Mouse (Mus musculus) CH12F3 (cell line): ENCODE results near the gene Cnpy3.
"Not testable (repeated sequence)": the region's sequence is repeated elsewhere in the genome, so short reads cannot be mapped to it uniquely, and the experiment has no call there.

Source experiments
- in situ Hi-C: fragments of 300-500 bp; cut with MboI; formaldehyde crosslinking; loops from 2 replicates; pipeline ENCODE4 v1.14.3; 2020; ENCODE audit warnings: low sequenced_read_pairs

The Cnpy3 gene

GRCm38 (mm10) chr17:46751794-46752556, at the start of gene Cnpy3:
TSS of gene Cnpy3 (minus strand) at chr17:46752214.
- in situ Hi-C loops, result no loop called here

DNA sequence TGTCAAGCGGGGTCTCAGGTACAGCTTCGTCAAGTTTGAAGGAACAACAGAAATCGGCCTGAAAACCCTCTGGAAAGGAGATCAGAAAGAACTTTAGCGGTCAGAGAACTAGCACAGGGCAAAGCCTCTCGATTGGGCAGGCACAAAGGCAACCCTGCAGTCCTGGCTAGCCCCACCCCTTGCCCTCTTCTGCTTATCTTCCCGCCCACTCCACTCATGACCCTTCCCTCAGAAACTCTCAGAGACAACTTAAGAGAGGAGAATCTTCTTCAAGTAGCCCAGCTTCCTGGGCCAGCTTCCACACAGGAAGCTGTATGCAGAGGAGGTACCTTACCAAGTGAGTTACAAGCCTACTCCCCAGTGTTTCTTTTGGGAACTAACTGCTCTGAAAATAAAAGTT, 49.7 kb upstream of the Cnpy3 start:
- in situ Hi-C loops, result no loop called here

- in situ Hi-C loops, result no loop called here
Observed at GRCm38 (mm10) chr17:46799680-46800079, 47.7 kb upstream of the Cnpy3 start.

DNA sequence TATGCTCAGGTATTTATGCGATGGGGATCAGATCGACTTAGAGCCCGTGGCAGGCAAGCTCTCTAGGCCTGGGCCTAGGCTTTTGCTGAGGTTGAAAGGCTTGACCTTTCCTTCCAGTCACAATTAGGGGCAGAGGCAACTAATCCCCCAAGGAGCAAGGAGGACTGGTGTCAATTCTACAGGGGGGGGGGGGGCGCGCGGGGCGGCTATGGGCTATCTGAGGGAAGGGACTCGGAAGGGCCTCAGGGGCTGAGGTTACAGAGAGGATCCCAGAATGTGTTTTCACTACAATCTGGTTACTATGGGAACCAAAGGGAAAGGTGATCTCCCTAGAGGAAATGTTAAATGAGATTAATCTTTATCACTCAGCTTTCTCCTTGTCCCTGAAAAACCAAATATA, 45.4 kb upstream of the Cnpy3 start:
- in situ Hi-C loops, result no loop called here

DNA sequence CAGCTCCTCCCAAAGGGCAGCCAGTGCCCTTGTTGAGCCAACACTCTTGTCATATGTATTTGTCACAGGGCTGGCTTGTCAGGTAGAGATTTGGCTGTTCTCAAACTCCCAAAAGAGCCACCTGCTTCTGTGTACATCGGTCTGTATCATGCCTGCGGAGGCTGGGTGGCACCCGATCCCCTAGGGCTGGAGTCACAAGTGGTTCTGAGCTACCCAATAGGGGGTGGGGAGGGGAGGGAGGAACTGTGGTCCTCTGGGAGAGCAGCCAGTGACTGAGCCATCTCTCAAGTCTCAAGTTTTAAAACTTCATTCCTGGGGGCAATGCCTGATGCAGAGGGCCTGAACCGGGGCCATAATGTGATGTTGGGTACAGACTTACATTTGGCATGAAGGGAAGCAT, 44.7 kb upstream of the Cnpy3 start:
- in situ Hi-C loops, result no loop called here

DNA sequence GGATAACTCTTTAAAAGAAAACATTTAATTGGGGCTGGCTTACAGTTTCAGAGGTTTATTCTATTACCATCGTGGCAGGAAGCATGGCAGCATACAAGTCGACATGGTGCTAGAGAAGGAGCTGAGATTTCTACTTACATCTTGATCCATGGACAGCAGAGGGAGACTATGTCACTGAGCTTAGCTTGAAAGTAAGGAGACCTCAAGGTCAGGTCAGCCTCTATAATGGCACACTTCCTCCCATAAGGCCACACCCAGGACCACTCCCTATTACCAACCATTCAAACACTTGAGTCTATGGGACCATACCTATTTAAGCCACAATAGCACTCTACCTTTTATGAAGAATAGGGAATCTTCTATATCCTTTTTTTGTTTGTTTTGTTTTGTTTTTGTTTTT, 40.9 kb upstream of the Cnpy3 start:
- in situ Hi-C loops, result no loop called here

- in situ Hi-C loops, result not testable (repeated sequence)
Observed at GRCm38 (mm10) chr17:46787974-46788373, 36.0 kb upstream of the Cnpy3 start.

DNA sequence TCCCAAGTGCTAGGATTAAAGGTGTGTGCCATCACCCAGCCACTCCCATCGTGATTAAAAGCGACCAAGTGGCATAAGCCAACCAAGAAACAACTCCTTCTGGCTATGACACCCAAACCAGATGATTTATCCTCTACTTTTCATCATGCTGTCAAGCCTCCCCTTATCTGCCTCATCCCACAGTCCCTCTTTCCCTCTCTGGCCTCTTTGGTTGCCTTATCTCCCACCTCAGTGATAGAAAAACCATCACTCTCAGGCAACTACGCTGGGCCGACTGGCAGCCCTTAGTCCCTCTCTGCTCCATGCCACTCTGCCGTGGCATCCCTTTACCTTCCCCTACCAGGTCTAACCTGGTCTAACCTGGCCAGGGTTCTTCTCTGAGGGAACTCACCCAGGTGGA, 34.9 kb upstream of the Cnpy3 start:
- in situ Hi-C loops, result no loop called here

DNA sequence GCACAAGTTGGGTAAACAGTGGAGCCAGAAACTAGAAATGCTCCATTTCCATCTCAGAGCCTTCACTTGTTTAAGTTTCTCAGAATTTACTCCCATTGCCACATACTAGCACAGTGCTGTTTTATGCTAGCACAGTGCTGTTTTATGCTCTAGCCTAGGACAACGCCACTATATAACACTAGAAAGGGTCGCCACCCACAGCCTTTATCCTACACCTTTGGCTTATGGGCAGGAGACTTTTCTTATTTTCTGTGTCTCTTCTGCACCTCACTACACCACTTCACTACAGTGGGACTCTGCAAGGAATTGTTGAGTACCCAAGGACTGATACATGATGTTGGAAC, 31.2 kb upstream of the Cnpy3 start:
- in situ Hi-C loops, result no loop called here

DNA sequence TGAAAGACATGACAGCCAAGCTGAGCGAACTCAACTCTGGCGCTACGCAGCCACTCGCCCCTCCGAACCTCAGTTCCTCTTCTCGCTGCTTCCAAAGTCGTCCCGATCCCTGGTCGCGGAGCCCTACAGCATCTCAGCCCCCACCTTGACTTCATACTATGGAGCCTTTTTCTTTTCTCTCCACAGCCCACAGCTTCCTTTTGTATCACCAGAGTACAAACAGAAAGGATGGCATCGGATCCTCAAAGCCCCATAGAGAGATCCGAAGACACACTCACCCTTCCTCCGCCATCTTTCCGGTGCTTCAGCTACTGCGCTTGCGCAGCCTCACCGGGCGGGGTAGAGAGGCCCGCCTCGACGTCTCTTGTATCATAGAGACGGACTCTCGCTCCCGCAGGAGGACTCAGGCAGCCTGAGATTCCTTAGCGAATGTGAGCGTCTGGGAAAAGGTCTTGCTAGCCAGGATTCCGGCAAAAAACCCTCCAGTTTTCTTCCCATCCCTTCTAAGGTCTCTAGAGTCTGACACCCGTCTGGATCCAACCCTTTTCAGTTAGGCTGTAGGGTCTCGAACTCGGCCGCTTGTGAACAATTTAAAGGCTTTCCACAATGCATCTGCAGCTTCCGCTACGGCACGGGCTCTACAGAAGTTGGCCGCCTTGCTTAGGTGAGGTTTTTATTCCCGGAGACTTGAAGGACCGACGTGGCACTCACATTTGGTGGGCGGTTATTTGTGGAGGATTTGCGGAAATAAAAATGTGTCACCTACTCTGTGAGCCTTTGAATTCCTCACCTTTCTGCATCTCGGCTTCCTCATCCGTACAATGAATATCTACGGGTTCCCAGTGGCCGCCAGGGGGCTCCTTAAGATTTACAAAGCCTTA, 30.6 kb upstream of the Cnpy3 start, which contains the start of gene Rpl7l1:
Gene Rpl7l1 (minus strand): TSS at position 332 of the 881 bp plus-strand sequence.
- in situ Hi-C loops, result no loop called here

- in situ Hi-C loops, result no loop called here
Observed at GRCm38 (mm10) chr17:46781876-46782275, 29.9 kb upstream of the Cnpy3 start.

DNA sequence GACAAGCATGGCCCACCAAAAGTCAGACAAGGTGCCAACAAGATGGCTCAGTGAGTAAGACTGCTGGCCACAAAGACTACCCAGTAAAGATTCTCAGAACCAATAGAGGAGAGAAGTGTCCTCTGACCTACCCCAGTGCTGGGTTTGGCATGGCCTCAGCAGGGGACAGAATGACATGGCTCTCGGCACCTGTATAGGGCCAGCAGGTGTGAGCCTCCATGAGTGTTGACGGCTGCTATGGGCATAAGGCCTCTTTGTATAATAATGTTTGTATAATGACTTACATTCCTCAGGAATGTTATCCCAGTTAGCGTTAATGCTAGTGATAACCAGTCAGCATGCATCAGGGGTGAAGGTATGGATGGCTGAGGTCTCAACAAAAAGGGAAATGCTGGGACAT, 24.1 kb upstream of the Cnpy3 start:
- in situ Hi-C loops, result no loop called here

DNA sequence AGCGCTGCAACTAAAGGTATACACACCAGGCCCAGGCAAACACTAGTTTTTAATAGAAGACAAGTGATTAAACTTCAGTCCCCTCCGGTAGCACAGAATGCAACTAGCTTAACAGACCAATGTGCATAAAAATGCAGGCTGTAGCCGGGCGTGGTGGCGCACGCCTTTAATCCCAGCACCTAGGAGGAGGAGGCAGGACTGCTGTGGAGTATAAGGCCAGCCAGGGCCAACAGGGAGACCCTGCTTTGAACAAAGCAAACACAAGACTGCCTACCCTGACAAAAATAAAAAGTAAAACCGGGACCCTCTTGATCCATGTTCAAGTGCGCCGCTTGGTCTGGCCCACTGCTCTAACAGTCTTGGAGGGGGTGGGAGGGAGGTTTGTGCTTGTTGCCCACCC, 23.1 kb upstream of the Cnpy3 start:
- in situ Hi-C loops, result no loop called here

- in situ Hi-C loops, result no loop called here
Observed at GRCm38 (mm10) chr17:46774131-46774472, 22.1 kb upstream of the Cnpy3 start.

- in situ Hi-C loops, result no loop called here
Observed at GRCm38 (mm10) chr17:46773278-46774130, 21.5 kb upstream of the Cnpy3 start.

DNA sequence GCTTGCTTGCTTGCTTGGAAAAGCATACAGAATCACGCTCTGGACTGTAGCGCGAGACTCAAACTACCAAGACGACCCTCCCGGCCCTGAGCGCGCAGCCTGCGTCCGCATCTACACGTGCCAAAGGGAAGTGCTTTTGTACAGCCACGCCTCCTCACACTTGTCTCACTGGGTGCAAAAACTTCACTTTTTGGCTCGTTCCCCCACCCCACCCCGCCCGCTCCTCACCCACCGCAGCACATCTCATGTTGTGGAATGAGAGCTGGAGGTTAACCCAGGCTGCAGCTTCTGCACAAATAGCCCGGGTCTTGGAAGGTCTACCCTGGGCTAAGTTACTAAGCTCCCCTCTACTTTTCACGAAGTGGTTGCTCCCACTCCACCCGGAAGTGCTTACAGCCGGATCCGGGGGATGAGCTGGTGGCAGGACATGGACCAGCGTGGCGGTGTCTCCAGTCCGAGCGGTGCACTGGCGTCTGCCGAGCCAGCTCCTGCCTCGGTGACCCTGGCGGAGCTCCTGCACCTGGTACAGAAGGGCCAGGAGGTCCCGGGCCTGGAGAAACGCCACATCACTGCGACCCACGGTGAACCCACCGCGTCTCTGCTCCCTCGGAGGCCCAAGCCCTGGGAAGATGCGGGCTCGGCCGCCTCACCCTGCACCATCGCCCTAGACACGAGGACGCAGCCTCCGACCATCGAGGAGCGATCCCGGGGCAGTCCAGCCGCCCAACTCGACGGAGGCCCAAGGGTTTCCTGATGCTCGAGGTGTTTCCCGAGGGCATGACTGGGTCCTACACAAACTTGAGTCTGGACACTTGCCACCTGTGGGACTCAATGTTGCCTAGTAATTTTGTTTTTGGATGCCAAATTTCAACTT, 20.6 kb upstream of the Cnpy3 start, which contains the start of gene 2310039H08Rik:
Gene 2310039H08Rik (plus strand): TSS at position 232 of the 874 bp plus-strand sequence.
- in situ Hi-C loops, result no loop called here

DNA sequence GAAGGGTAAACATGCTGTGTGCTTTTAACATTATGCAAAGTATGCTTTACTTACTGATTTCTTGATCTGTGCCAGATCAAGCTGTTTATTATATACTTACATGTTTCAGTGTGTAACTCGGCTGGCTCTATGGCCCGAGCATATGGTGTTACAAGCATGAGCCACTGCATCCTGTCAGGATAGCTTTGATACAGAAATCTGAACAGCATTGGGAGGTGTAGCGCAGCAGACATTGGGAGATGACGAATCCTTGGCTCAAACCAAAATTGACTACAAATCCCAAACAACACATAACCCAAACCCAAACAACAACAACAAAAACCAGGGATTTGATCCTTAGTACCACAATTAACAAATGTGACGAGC, 20.0 kb upstream of the Cnpy3 start:
- in situ Hi-C loops, result no loop called here

DNA sequence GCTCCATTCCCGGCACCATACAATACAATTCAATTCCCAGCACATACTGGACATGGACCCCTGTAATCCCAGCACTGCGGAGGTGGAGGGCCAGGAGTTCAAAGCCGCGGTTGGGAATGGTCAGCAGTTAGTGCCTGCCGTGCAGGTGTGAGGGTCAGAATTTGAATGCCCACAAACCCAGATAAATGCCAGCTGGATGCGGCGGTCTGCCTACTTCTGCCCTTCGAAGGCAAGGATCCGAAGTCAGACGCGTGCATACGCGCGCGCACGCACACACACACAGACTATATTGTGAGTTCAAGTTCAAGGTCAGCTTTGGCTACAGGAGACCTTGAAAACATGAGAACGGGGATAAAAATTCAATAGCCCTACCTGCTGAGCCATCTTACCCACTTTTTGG, 19.6 kb upstream of the Cnpy3 start:
- in situ Hi-C loops, result no loop called here

DNA sequence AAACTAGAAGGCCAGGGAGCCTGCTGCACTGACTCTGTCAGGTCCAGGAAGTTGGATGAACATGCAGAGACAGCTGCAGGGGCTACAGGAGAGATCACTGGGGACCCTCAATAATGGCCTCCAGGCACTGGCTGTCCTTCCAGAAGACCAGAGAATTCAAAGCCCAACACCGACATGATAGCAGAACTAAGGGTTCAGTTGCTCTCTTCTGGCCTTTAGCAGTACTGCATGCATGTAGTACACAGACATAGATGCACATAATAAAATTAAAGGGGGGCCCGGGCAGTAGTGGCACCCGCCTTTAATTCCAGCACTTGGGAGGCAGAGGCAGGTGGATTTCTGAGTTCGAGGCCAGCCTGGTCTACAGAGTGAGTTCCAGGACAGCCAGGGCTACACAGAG, 19.0 kb upstream of the Cnpy3 start:
- in situ Hi-C loops, result no loop called here

DNA sequence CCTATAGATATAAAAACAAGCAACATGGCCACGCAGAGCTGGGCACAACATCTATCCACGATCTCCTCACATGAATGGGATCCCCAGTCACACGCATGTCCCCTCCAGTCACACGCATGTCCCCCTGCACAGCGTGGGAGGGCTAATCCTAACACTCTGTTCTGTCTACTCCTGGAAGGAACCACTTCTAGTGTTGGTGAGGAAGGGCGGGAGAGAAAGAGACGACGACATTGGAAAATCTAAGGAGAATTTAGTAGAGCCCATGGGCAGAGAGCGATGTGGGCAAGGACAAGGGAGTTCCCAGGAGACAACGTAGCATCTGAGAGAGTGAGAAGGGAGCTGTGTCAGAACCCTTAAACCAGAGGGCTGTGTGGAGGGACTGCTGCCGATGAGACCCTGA, 18.5 kb upstream of the Cnpy3 start:
- in situ Hi-C loops, result no loop called here
